Mouse (Mus musculus) cerebellum, adult 2 months (tissue): ENCODE measurements around the gene Selenoo.

Source experiments
- CTCF ChIP-seq: fragments of 200-500 bp; IDR thresholded peaks from 2 replicates; pipeline ENCODE4 v1.5.1; 2011; ENCODE audit warnings: low read depth, mild to moderate bottlenecking, control low read depth, low read length, moderate library complexity, borderline replicate concordance; ENCODE audit not compliant: insufficient read depth
- POLR2A ChIP-seq: fragments of 200-500 bp; IDR thresholded peaks from 2 replicates; pipeline ENCODE4 v1.6.1; 2011; ENCODE audit warnings: low read length, control low read depth, borderline replicate concordance; ENCODE audit not compliant: insufficient read depth

GRCm38 (mm10) chr15:89090662-89091061 lies 1.8 kb downstream of the Selenoo start:
- TF ChIP-seq POLR2A (no peak), CTCF (no peak)
